17 mouse cellular contexts compared by ENCODE assay signal in genomic region chr5:137513951-137514721, GRCm38 (mm10). TPM values are rescaled to one million over a fixed set of nuclear protein-coding genes. Genes with fewer than 3 reads are reported as not detected.
DNase-seq lines count a peak whose midpoint lies in the region; ATAC-seq lines count a peak whose summit lies in the region.
"Had no signal": no experiment of that assay in that cellular context is flagged by ENCODE, and none has a peak within 500 bp of the region (broad histone marks: within the 10 kb centered on the region; RNA-seq: fewer than 3 reads in every experiment).

No protein-coding gene starts in this region.

- peaks cover 25% of the 10 kb centered on the region for H3K36me3 ChIP-seq in forebrain, embryonic 14.5 days (ENCODE audit: control insufficient read depth, insufficient read depth, low read length)
- no peaks in the 10 kb centered on the region; the same call in 1 of the 2 replicates for H3K36me3 ChIP-seq in forebrain, embryonic 11.5 days (ENCODE audit: control insufficient read depth, insufficient read depth, low read length)
- peaks cover 25% of the 10 kb centered on the region for H3K36me3 ChIP-seq in midbrain, embryonic 13.5 days
- H3K36me3 ChIP-seq in midbrain, embryonic 14.5 days (ENCODE audit: control insufficient read depth, insufficient read depth, low read length): peaks cover 13% of the 10 kb centered on the region
- H3K36me3 ChIP-seq in limb, embryonic 13.5 days: peaks cover 33% of the 10 kb centered on the region

- no peak for ATAC-seq in forebrain, embryonic 14.5 days
- ATAC-seq in forebrain, embryonic 11.5 days (replicated peaks; ENCODE audit: low FRiP score): no peak
- no peak for ATAC-seq in midbrain, embryonic 13.5 days
- no peak for ATAC-seq in midbrain, embryonic 14.5 days (ENCODE audit: low FRiP score, low TSS enrichment)
- ATAC-seq in limb, embryonic 13.5 days (ENCODE audit: low FRiP score, low read depth): no peak
- ATAC-seq: CD4-positive, CD25-positive, alpha-beta regulatory T cell, adult 4 months had no signal

- no peaks in the 10 kb centered on the region for H3K27me3 ChIP-seq in forebrain, embryonic 14.5 days (replicated peaks; ENCODE audit: control insufficient read depth, insufficient read depth, low read length)
- no peaks in the 10 kb centered on the region for H3K27me3 ChIP-seq in forebrain, embryonic 11.5 days (ENCODE audit: control insufficient read depth, insufficient read depth, low read length)
- no peaks in the 10 kb centered on the region for H3K27me3 ChIP-seq in midbrain, embryonic 13.5 days
- no peaks in the 10 kb centered on the region for H3K27me3 ChIP-seq in midbrain, embryonic 14.5 days (ENCODE audit: control insufficient read depth, insufficient read depth, low read length)
- H3K27me3 ChIP-seq in limb, embryonic 13.5 days: no peaks in the 10 kb centered on the region
- H3K27me3 ChIP-seq: hindbrain, embryonic 15.5 days had no signal

- H3K9ac ChIP-seq in forebrain, embryonic 14.5 days (ENCODE audit: low read length): peak overlapping the region; percentile 29; the same call in 1 of the 2 replicates
- no peak overlapping the region for H3K9ac ChIP-seq in forebrain, embryonic 11.5 days (ENCODE audit: low read length)
- H3K9ac ChIP-seq in midbrain, embryonic 13.5 days (replicated peaks): peak overlapping the region; percentile 100
- no peak overlapping the region for H3K9ac ChIP-seq in midbrain, embryonic 14.5 days (replicated peaks; ENCODE audit: low read length)
- H3K9ac ChIP-seq in limb, embryonic 13.5 days: peak overlapping the region; percentile 39; the same call in 1 of the 2 replicates
- H3K9ac ChIP-seq: hindbrain, embryonic 15.5 days; liver, embryonic 14.5 days had no signal

- H3K4me2 ChIP-seq in forebrain, embryonic 14.5 days (ENCODE audit: low read length): no peak overlapping the region
- no peak overlapping the region for H3K4me2 ChIP-seq in forebrain, embryonic 11.5 days (ENCODE audit: low read depth, low read length, severe bottlenecking)
- H3K4me2 ChIP-seq in midbrain, embryonic 13.5 days (replicated peaks): peak overlapping the region; percentile 97
- H3K4me2 ChIP-seq in midbrain, embryonic 14.5 days (ENCODE audit: low read length): no peak overlapping the region; the same call in 1 of the 2 replicates
- no peak overlapping the region for H3K4me2 ChIP-seq in limb, embryonic 13.5 days (replicated peaks)
- H3K4me2 ChIP-seq: heart, embryonic 11.5 days had no signal

- WGBS in forebrain, embryonic 14.5 days: 81% methylated on average over 12 of the region's 12 CpGs
- WGBS in forebrain, embryonic 11.5 days: 95% methylated on average over 12 of the region's 12 CpGs
- WGBS in midbrain, embryonic 13.5 days: 82% methylated on average over 12 of the region's 12 CpGs
- WGBS in midbrain, embryonic 14.5 days: 80% methylated on average over 12 of the region's 12 CpGs
- 89% methylated on average over 12 of the region's 12 CpGs for WGBS in limb, embryonic 13.5 days

- DNase-seq in forebrain, embryonic 14.5 days (ENCODE audit: low spot score): no peak
- DNase-seq in forebrain, embryonic 11.5 days (ENCODE audit: low spot score): no peak
- no peak for DNase-seq in midbrain, embryonic 14.5 days
- peak; percentile 59 to 66 for DNase-seq in cerebellum, postnatal 14 days
- no peak for DNase-seq in left cerebral cortex, adult 11 months (ENCODE audit: low spot score)
- DNase-seq in left cerebral cortex, adult 8-10 months (ENCODE audit: low spot score in 2 of 2): no peak
- DNase-seq: adrenal gland, adult 2 months; kidney, adult 8-10 months had no signal

- H3K4me1 ChIP-seq in forebrain, embryonic 14.5 days (ENCODE audit: control insufficient read depth, insufficient read depth, low read length): peaks cover 20% of the 10 kb centered on the region
- peaks cover 4% of the 10 kb centered on the region; the same call in 1 of the 2 replicates for H3K4me1 ChIP-seq in forebrain, embryonic 11.5 days (replicated peaks; ENCODE audit: control insufficient read depth, insufficient read depth, low read length)
- H3K4me1 ChIP-seq in midbrain, embryonic 13.5 days (replicated peaks): peaks cover 53% of the 10 kb centered on the region
- peaks cover 26% of the 10 kb centered on the region for H3K4me1 ChIP-seq in midbrain, embryonic 14.5 days (ENCODE audit: control insufficient read depth, insufficient read depth, low read length)
- peaks cover 49% of the 10 kb centered on the region for H3K4me1 ChIP-seq in limb, embryonic 13.5 days

- no peaks in the 10 kb centered on the region for H3K9me3 ChIP-seq in forebrain, embryonic 14.5 days (replicated peaks; ENCODE audit: control insufficient read depth, low read length)
- H3K9me3 ChIP-seq in forebrain, embryonic 11.5 days (ENCODE audit: control insufficient read depth, low read length): no peaks in the 10 kb centered on the region
- H3K9me3 ChIP-seq in midbrain, embryonic 13.5 days: no peaks in the 10 kb centered on the region
- H3K9me3 ChIP-seq in midbrain, embryonic 14.5 days (ENCODE audit: control insufficient read depth, low read length): no peaks in the 10 kb centered on the region
- no peaks in the 10 kb centered on the region for H3K9me3 ChIP-seq in limb, embryonic 13.5 days
- H3K9me3 ChIP-seq: hindbrain, embryonic 15.5 days had no signal

- no peak overlapping the region for H3K4me3 ChIP-seq in forebrain, embryonic 14.5 days (ENCODE audit: low read depth, low read length)
- H3K4me3 ChIP-seq in forebrain, embryonic 11.5 days (ENCODE audit: low read depth, low read length): no peak overlapping the region
- H3K4me3 ChIP-seq in midbrain, embryonic 13.5 days (replicated peaks): no peak overlapping the region
- no peak overlapping the region for H3K4me3 ChIP-seq in midbrain, embryonic 14.5 days (replicated peaks; ENCODE audit: low read depth, low read length)
- H3K4me3 ChIP-seq in limb, embryonic 13.5 days: no peak overlapping the region
- H3K4me3 ChIP-seq: hindbrain, embryonic 15.5 days had no signal

- H3K27ac ChIP-seq in forebrain, embryonic 14.5 days (ENCODE audit: low read depth, low read length): no peak overlapping the region
- no peak overlapping the region for H3K27ac ChIP-seq in forebrain, embryonic 11.5 days (ENCODE audit: low read depth, low read length)
- H3K27ac ChIP-seq in midbrain, embryonic 13.5 days: no peak overlapping the region
- no peak overlapping the region; the same call in 1 of the 2 replicates for H3K27ac ChIP-seq in midbrain, embryonic 14.5 days (replicated peaks; ENCODE audit: low read depth, low read length)
- H3K27ac ChIP-seq in limb, embryonic 13.5 days: no peak overlapping the region
- H3K27ac ChIP-seq: hindbrain, embryonic 15.5 days; liver, embryonic 14.5 days had no signal

RNA-seq across cellular contexts. Expression of gene Gigyf1, which starts 4.2 kb away (rescaled TPM):
- 11.5 and 13.0 TPM in 2 replicates for polyA plus RNA-seq in forebrain, embryonic 14.5 days (2014; fragmentation: Nextera tagmentation; extraction: Ambion mirVana)
- polyA plus RNA-seq in forebrain, embryonic 11.5 days (2014; fragmentation: Nextera tagmentation; extraction: Ambion mirVana): 14.0 and 14.9 TPM in 2 replicates
- polyA plus RNA-seq in midbrain, embryonic 13.5 days (2015; fragmentation: Nextera tagmentation; extraction: Ambion mirVana): 19.6 and 20.5 TPM in 2 replicates
- 17.0 and 23.5 TPM in 2 replicates for polyA plus RNA-seq in midbrain, embryonic 14.5 days (2014; fragmentation: Nextera tagmentation; extraction: Ambion mirVana)
- 16.1 and 16.7 TPM in 2 replicates for polyA plus RNA-seq in limb, embryonic 13.5 days (2015; fragmentation: Nextera tagmentation; extraction: Ambion mirVana)
- 10 to 100 TPM; 62.1 to 65.2 (median 63.5) TPM for total RNA-seq in left cerebral cortex, adult 8-10 months (2022)

RNA-seq across cellular contexts. Expression of gene Pop7, which starts 11.8 kb away (rescaled TPM):
- 81.2 and 98.0 TPM in 2 replicates for polyA plus RNA-seq in forebrain, embryonic 14.5 days (2014; fragmentation: Nextera tagmentation; extraction: Ambion mirVana)
- 55.9 and 62.4 TPM in 2 replicates for polyA plus RNA-seq in forebrain, embryonic 11.5 days (2014; fragmentation: Nextera tagmentation; extraction: Ambion mirVana)
- polyA plus RNA-seq in midbrain, embryonic 13.5 days (2015; fragmentation: Nextera tagmentation; extraction: Ambion mirVana): 74.0 and 82.0 TPM in 2 replicates
- 83.7 and 103 TPM in 2 replicates for polyA plus RNA-seq in midbrain, embryonic 14.5 days (2014; fragmentation: Nextera tagmentation; extraction: Ambion mirVana)
- polyA plus RNA-seq in limb, embryonic 13.5 days (2015; fragmentation: Nextera tagmentation; extraction: Ambion mirVana): 48.4 and 54.0 TPM in 2 replicates
- 10 to 100 TPM; 32.3 to 34.8 (median 32.8) TPM for total RNA-seq in left cerebral cortex, adult 8-10 months (2022)

RNA-seq across cellular contexts. Expression of gene Epo, which starts 18.9 kb away (rescaled TPM):
- not detected in 2 replicates for polyA plus RNA-seq in forebrain, embryonic 14.5 days (2014; fragmentation: Nextera tagmentation; extraction: Ambion mirVana)
- 0.40 and 0.84 TPM in 2 replicates for polyA plus RNA-seq in forebrain, embryonic 11.5 days (2014; fragmentation: Nextera tagmentation; extraction: Ambion mirVana)
- not detected in 2 replicates for polyA plus RNA-seq in midbrain, embryonic 13.5 days (2015; fragmentation: Nextera tagmentation; extraction: Ambion mirVana)
- not detected in 2 replicates for polyA plus RNA-seq in midbrain, embryonic 14.5 days (2014; fragmentation: Nextera tagmentation; extraction: Ambion mirVana)
- 0.78 and 0.86 TPM in 2 replicates for polyA plus RNA-seq in limb, embryonic 13.5 days (2015; fragmentation: Nextera tagmentation; extraction: Ambion mirVana)
- total RNA-seq in left cerebral cortex, adult 8-10 months (2022): not detected
- total RNA-seq: adrenal gland, adult 2 months; gastrocnemius, adult 18-20 months; left cerebral cortex, postnatal 14 days had no signal
- polyA plus RNA-seq: adrenal gland, adult 2 months; CD4-positive, CD25-positive, alpha-beta regulatory T cell, adult 4 months; heart, embryonic 11.5 days; hindbrain, embryonic 15.5 days; large intestine, adult 2 months had no signal

RNA-seq across cellular contexts. Expression of gene Gnb2, which starts 19.2 kb away (rescaled TPM):
- 598 and 644 TPM in 2 replicates for polyA plus RNA-seq in forebrain, embryonic 14.5 days (2014; fragmentation: Nextera tagmentation; extraction: Ambion mirVana)
- 410 and 508 TPM in 2 replicates for polyA plus RNA-seq in forebrain, embryonic 11.5 days (2014; fragmentation: Nextera tagmentation; extraction: Ambion mirVana)
- polyA plus RNA-seq in midbrain, embryonic 13.5 days (2015; fragmentation: Nextera tagmentation; extraction: Ambion mirVana): 520 and 545 TPM in 2 replicates
- polyA plus RNA-seq in midbrain, embryonic 14.5 days (2014; fragmentation: Nextera tagmentation; extraction: Ambion mirVana): 633 and 757 TPM in 2 replicates
- polyA plus RNA-seq in limb, embryonic 13.5 days (2015; fragmentation: Nextera tagmentation; extraction: Ambion mirVana): 343 and 352 TPM in 2 replicates
- total RNA-seq in left cerebral cortex, adult 8-10 months (2022): 100 to 1,000 TPM; 654 to 672 (median 660) TPM

RNA-seq across cellular contexts. Expression of gene Zan, which starts 37.3 kb away (rescaled TPM):
- polyA plus RNA-seq in forebrain, embryonic 14.5 days (2014; fragmentation: Nextera tagmentation; extraction: Ambion mirVana): 0.04 and 0.05 TPM in 2 replicates
- polyA plus RNA-seq in forebrain, embryonic 11.5 days (2014; fragmentation: Nextera tagmentation; extraction: Ambion mirVana): 0.11 and 0.15 TPM in 2 replicates
- 0.08 and 0.12 TPM in 2 replicates for polyA plus RNA-seq in midbrain, embryonic 13.5 days (2015; fragmentation: Nextera tagmentation; extraction: Ambion mirVana)
- polyA plus RNA-seq in midbrain, embryonic 14.5 days (2014; fragmentation: Nextera tagmentation; extraction: Ambion mirVana): 0.11 and 0.12 TPM in 2 replicates
- polyA plus RNA-seq in limb, embryonic 13.5 days (2015; fragmentation: Nextera tagmentation; extraction: Ambion mirVana): 0.05 and 0.29 TPM in 2 replicates
- total RNA-seq in left cerebral cortex, adult 8-10 months (2022): under 1 TPM; 0.20 to 0.53 (median 0.29) TPM
- total RNA-seq: adrenal gland, adult 2 months had no signal

Comparison
In these comparisons a context has a peak if more than half of its experiments do, and no peak if none do; other contexts are left out.
1. H3K9ac ChIP-seq: peak in forebrain, embryonic 14.5 days (single experiment), midbrain, embryonic 13.5 days (single experiment) and limb, embryonic 13.5 days (single experiment); none in forebrain, embryonic 11.5 days (single experiment) and midbrain, embryonic 14.5 days (single experiment).
2. DNase-seq: peak in cerebellum, postnatal 14 days (2 of 2); none in forebrain, embryonic 14.5 days (single experiment), forebrain, embryonic 11.5 days (single experiment), midbrain, embryonic 14.5 days (single experiment), left cerebral cortex, adult 11 months (single experiment) and left cerebral cortex, adult 8-10 months (0 of 2).